Mouse (Mus musculus) MEL (cell line): ENCODE measurements around the gene Usp15. TPM values are rescaled to one million over a fixed set of nuclear protein-coding genes. Genes with fewer than 3 reads are reported as not detected.

ENCODE experiments used
- DNase-seq: peaks from one replicate; pipeline ENCODE4 v3.0.0; 2011; ENCODE audit warnings: low read depth, low spot score
- H3K27ac ChIP-seq: 2 replicates; pipeline ENCODE4 v1.5.1; 2012; ENCODE audit warnings: low read depth, mild to moderate bottlenecking, control low read depth, low read length, moderate library complexity; ENCODE audit not compliant: control insufficient read depth
- H3K27me3 ChIP-seq, 2 experiments: fragments of 150-350 bp in 1 of 2; sonication (generic) in 1 of 2; 2 replicates each; pipeline ENCODE4 v1.6.1; 2012; ENCODE audit warnings: low read length in 2 of 2, mild to moderate bottlenecking in 2 of 2, improper control_type of control experiment in 1 of 2, moderate library complexity in 1 of 2; ENCODE audit not compliant: insufficient read depth in 2 of 2, control insufficient read depth in 1 of 2
- H3K36me3 ChIP-seq, 2 experiments: 2 replicates each; pipeline ENCODE4 v1.6.1; 2012 to 2014; ENCODE audit warnings: low read length in 2 of 2, improper control_type of control experiment in 1 of 2, inconsistent platforms in 1 of 2, mild to moderate bottlenecking in 1 of 2; ENCODE audit not compliant: insufficient read depth in 2 of 2, control insufficient read depth in 1 of 2
- H3K4me1 ChIP-seq, 2 experiments: fragments of 150-350 bp in 1 of 2; sonication (generic) in 1 of 2; 2 replicates each; pipeline ENCODE4 v1.6.1; 2012; ENCODE audit warnings: low read length in 2 of 2, improper control_type of control experiment in 1 of 2, mild to moderate bottlenecking in 1 of 2; ENCODE audit not compliant: insufficient read depth in 2 of 2, control insufficient read depth in 1 of 2
- H3K4me3 ChIP-seq, 2 experiments: fragments of 150-350 bp in 1 of 2; sonication (generic) in 1 of 2; 2 replicates each; pipeline ENCODE4 v1.5.1; 2012; ENCODE audit warnings: low read depth in 2 of 2, low read length in 2 of 2, mild to moderate bottlenecking in 2 of 2, moderate library complexity in 2 of 2, control low read depth in 1 of 2, improper control_type of control experiment in 1 of 2; ENCODE audit not compliant: control insufficient read depth in 1 of 2, insufficient read depth in 1 of 2
- H3K79me2 ChIP-seq: 2 replicates; pipeline ENCODE4 v1.6.1; 2012; ENCODE audit warnings: mild to moderate bottlenecking, low read length, moderate library complexity; ENCODE audit not compliant: control insufficient read depth, poor library complexity, insufficient read depth
- H3K9ac ChIP-seq: 2 replicates; pipeline ENCODE4 v1.6.1; 2012; ENCODE audit warnings: low read depth, mild to moderate bottlenecking, control low read depth, low read length, moderate library complexity; ENCODE audit not compliant: control insufficient read depth, poor library complexity, severe bottlenecking
- H3K9me3 ChIP-seq: fragments of 150-350 bp; sonication (generic); replicated peaks from 2 replicates; pipeline ENCODE4 v1.6.1; 2012; ENCODE audit warnings: mild to moderate bottlenecking, low read length, improper control_type of control experiment, moderate library complexity; ENCODE audit not compliant: insufficient read depth
- BHLHE40 ChIP-seq: IDR thresholded peaks from 2 replicates; pipeline ENCODE4 v1.6.1; 2012; ENCODE audit warnings: low read depth, mild to moderate bottlenecking, inconsistent platforms, low read length, improper control_type of control experiment, borderline replicate concordance
- CHD1 ChIP-seq: IDR thresholded peaks from 2 replicates; pipeline ENCODE4 v1.6.1; 2012; ENCODE audit warnings: low read depth, mild to moderate bottlenecking, inconsistent platforms, low read length, improper control_type of control experiment
- CHD2 ChIP-seq: IDR thresholded peaks from 2 replicates; pipeline ENCODE4 v1.6.1; 2011; ENCODE audit warnings: low read length, improper control_type of control experiment
- CTCF ChIP-seq, 3 experiments: IDR thresholded peaks in 2 of 3; conservative IDR thresholded peaks in 1 of 3; 2 replicates each; pipeline ENCODE4 v1.5.1; 2011 to 2012; ENCODE audit warnings: low read length in 3 of 3, low read depth in 2 of 3, mild to moderate bottlenecking in 2 of 3, improper control_type of control experiment in 1 of 3, inconsistent platforms in 1 of 3, mixed read lengths in 1 of 3, moderate library complexity in 1 of 3; ENCODE audit not compliant: control insufficient read depth in 1 of 3, insufficient read depth in 1 of 3, poor library complexity in 1 of 3, severe bottlenecking in 1 of 3
- E2F4 ChIP-seq: IDR thresholded peaks from 2 replicates; pipeline ENCODE4 v1.6.1; 2011; ENCODE audit warnings: low read depth, low read length, improper control_type of control experiment, borderline replicate concordance
- EP300 ChIP-seq, 2 experiments: IDR thresholded peaks; 2 replicates each; pipeline ENCODE4 v1.6.1; 2011; ENCODE audit warnings: improper control_type of control experiment in 2 of 2, low read length in 2 of 2, low read depth in 1 of 2, mild to moderate bottlenecking in 1 of 2
- ETS1 ChIP-seq: IDR thresholded peaks from 2 replicates; pipeline ENCODE4 v1.6.1; 2012; ENCODE audit warnings: low read depth, mild to moderate bottlenecking, inconsistent platforms, low read length, improper control_type of control experiment, moderate library complexity
- KAT2A ChIP-seq: conservative IDR thresholded peaks from 2 replicates; pipeline ENCODE4 v1.6.1; 2012; ENCODE audit warnings: low read depth, low read length, improper control_type of control experiment, inconsistent platforms
- MAZ ChIP-seq: IDR thresholded peaks from 2 replicates; pipeline ENCODE4 v1.6.1; 2012; ENCODE audit warnings: low read depth, mild to moderate bottlenecking, inconsistent platforms, low read length, improper control_type of control experiment
- MEF2A ChIP-seq: IDR thresholded peaks from 2 replicates; pipeline ENCODE4 v1.6.1; 2014; ENCODE audit warnings: low read depth, mild to moderate bottlenecking, inconsistent platforms, low read length, improper control_type of control experiment; ENCODE audit not compliant: poor library complexity, insufficient replicate concordance, severe bottlenecking; ENCODE audit errors: extremely low read depth
- MXI1 ChIP-seq: IDR thresholded peaks from 2 replicates; pipeline ENCODE4 v1.6.1; 2011; ENCODE audit warnings: mild to moderate bottlenecking, low read depth, low read length, improper control_type of control experiment
- MYB ChIP-seq: IDR thresholded peaks from 2 replicates; pipeline ENCODE4 v1.6.1; 2011; ENCODE audit warnings: mild to moderate bottlenecking, low read depth, low read length, improper control_type of control experiment
- NELFE ChIP-seq: IDR thresholded peaks from 2 replicates; pipeline ENCODE4 v1.6.1; 2011; ENCODE audit warnings: low read depth, low read length, improper control_type of control experiment
- POLR2A ChIP-seq, 2 experiments: IDR thresholded peaks; 2 replicates each; pipeline ENCODE4 v1.6.1; 2011 to 2012; ENCODE audit warnings: low read length in 2 of 2, mild to moderate bottlenecking in 2 of 2, control low read depth in 1 of 2, improper control_type of control experiment in 1 of 2, low read depth in 1 of 2, moderate library complexity in 1 of 2; ENCODE audit not compliant: control insufficient read depth in 1 of 2, insufficient read depth in 1 of 2, poor library complexity in 1 of 2
- POLR2AphosphoS2 ChIP-seq: IDR thresholded peaks from 2 replicates; pipeline ENCODE4 v1.6.1; 2011; ENCODE audit warnings: low read length, improper control_type of control experiment
- POLR2AphosphoS5 ChIP-seq: IDR thresholded peaks from 2 replicates; pipeline ENCODE4 v1.6.1; 2012; ENCODE audit warnings: low read depth, borderline replicate concordance, mild to moderate bottlenecking, inconsistent platforms, low read length, moderate library complexity, mixed read lengths
- RCOR1 ChIP-seq: IDR thresholded peaks from 2 replicates; pipeline ENCODE4 v1.6.1; 2012; ENCODE audit warnings: low read depth, mild to moderate bottlenecking, inconsistent platforms, low read length, improper control_type of control experiment
- SIN3A ChIP-seq: IDR thresholded peaks from 2 replicates; pipeline ENCODE4 v1.6.1; 2012; ENCODE audit warnings: low read length, improper control_type of control experiment, inconsistent platforms
- SMC3 ChIP-seq: IDR thresholded peaks from 2 replicates; pipeline ENCODE4 v1.6.1; 2011; ENCODE audit warnings: low read depth, low read length, improper control_type of control experiment
- TAL1 ChIP-seq: IDR thresholded peaks from 2 replicates; pipeline ENCODE4 v1.6.1; 2012; ENCODE audit warnings: mild to moderate bottlenecking, inconsistent platforms, low read length, moderate library complexity, mixed read lengths
- TBP ChIP-seq: IDR thresholded peaks from 2 replicates; pipeline ENCODE4 v1.8.0; 2011; ENCODE audit warnings: low read depth, low read length, improper control_type of control experiment
- TCF12 ChIP-seq: IDR thresholded peaks from 2 replicates; pipeline ENCODE4 v1.6.1; 2014; ENCODE audit warnings: low read depth, mild to moderate bottlenecking, inconsistent platforms, low read length, improper control_type of control experiment, moderate library complexity
- UBTF ChIP-seq: IDR thresholded peaks from 2 replicates; pipeline ENCODE4 v1.6.1; 2012; ENCODE audit warnings: low read depth, mild to moderate bottlenecking, inconsistent platforms, low read length, improper control_type of control experiment, moderate library complexity, borderline replicate concordance; ENCODE audit not compliant: insufficient read depth
- USF2 ChIP-seq, 2 experiments: IDR thresholded peaks; 2 replicates each; pipeline ENCODE4 v1.6.1; 2011 to 2012; ENCODE audit warnings: improper control_type of control experiment in 2 of 2, low read length in 2 of 2, borderline replicate concordance in 1 of 2, inconsistent platforms in 1 of 2, low read depth in 1 of 2, mild to moderate bottlenecking in 1 of 2; ENCODE audit not compliant: insufficient read depth in 1 of 2
- ZC3H11A ChIP-seq: IDR thresholded peaks from 2 replicates; pipeline ENCODE4 v1.6.1; 2012; ENCODE audit warnings: low read depth, mild to moderate bottlenecking, inconsistent platforms, low read length, improper control_type of control experiment
- ZKSCAN1 ChIP-seq: IDR thresholded peaks from 2 replicates; pipeline ENCODE4 v1.6.1; 2012; ENCODE audit warnings: low read depth, mild to moderate bottlenecking, inconsistent platforms, low read length, improper control_type of control experiment, moderate library complexity
- ZMIZ1 ChIP-seq: IDR thresholded peaks from 2 replicates; pipeline ENCODE4 v1.6.1; 2012; ENCODE audit warnings: low read depth, mild to moderate bottlenecking, inconsistent platforms, low read length, improper control_type of control experiment, moderate library complexity
- ZNF384 ChIP-seq: IDR thresholded peaks from 2 replicates; pipeline ENCODE4 v1.6.1; 2012; ENCODE audit warnings: low read depth, mild to moderate bottlenecking, inconsistent platforms, low read length, improper control_type of control experiment
- polyA plus RNA-seq, 2 experiments: library from polyadenylated mRNA; stranded (reverse) in 1 of 2; unstranded in 1 of 2; fragments of >175 nt in 1 of 2; fragments of >200 nt in 1 of 2; gene quantifications; 2 replicates each; pipeline versions ENCODE4 v1.2.1 to v1.2.4; 2012; ENCODE audit warnings: low replicate concordance in 2 of 2, low read depth in 1 of 2; ENCODE audit not compliant: insufficient read length in 2 of 2, insufficient read depth in 1 of 2, missing spikeins in 1 of 2
- total RNA-seq: library from RNA; depleted of rRNA; stranded (reverse); fragments of 300-350 nt; gene quantifications from 2 replicates; pipeline ENCODE4 v1.2.3, GENCODE M21; 2012

Gene Usp15
- total and polyA plus RNA-seq, 3 experiments, result 98.2 to 150 (median 117) TPM

DNA sequence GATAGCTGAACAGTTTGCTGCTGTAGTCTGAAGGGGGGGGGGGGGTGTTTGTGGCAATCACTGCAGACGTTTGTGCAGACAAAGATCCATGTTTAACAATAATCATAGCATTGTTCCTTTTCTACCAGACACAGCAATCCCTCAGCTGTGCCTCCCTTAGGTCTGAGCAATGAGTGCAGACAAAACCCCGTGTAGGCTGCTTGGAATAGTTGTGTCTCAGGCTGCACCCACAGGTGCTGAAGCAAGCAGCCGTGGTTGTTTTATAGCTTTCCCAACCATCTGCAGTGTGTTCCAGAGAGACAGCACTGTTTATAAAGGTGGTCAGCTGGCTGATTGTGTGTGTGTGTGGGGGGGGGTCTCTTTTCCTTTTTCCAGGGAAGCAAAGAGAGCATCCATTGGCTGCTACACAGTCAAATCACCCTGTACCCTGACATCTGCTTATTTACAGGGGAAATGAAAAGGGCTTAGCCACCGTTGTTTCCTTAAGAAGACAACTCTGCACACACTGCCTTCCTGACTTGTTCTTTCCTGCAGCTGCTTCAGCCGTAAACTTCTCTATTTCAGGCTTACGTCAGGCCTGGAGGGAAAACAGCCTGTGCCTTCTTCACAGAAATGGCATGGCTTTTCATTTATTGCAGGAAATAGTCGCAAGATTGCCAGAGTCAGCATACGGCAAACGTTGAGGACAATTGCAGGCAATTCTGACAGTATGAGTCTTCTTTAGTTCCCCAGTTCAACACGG, 111.7 kb downstream of the Usp15 start:
- no peak overlapping the region for H3K4me3 ChIP-seq
- H3K27me3 ChIP-seq, result no peaks in the 10 kb centered on the region
- TF ChIP-seq TCF12 (no peak), POLR2A (IDR thresholded peaks at IDR 0.05; ENCODE audit: control insufficient read depth in 1 of 2, insufficient read depth in 1 of 2, low read depth in 1 of 2, low read length in 2 of 2, poor library complexity in 1 of 2) (no peak), KAT2A (no peak), POLR2AphosphoS5 (no peak), MYB (no peak), SMC3 (no peak), ZKSCAN1 (no peak), CTCF (IDR thresholded peaks at IDR 0.05 in 2 of 3, conservative IDR thresholded peaks at IDR 0.05 in 1 of 3; ENCODE audit: control insufficient read depth in 1 of 3, insufficient read depth in 1 of 3, low read depth in 2 of 3, low read length in 3 of 3, poor library complexity in 1 of 3, severe bottlenecking in 1 of 3) (no peak), MXI1 (no peak), NELFE (no peak), USF2 (IDR thresholded peaks at IDR 0.05; ENCODE audit: borderline replicate concordance in 1 of 2, insufficient read depth in 1 of 2, low read depth in 1 of 2, low read length in 2 of 2) (no peak), SIN3A (no peak), UBTF (no peak), MEF2A (no peak), EP300 (IDR thresholded peaks at IDR 0.05; ENCODE audit: low read depth in 1 of 2, low read length in 2 of 2) (no peak), ZNF384 (no peak), ETS1 (no peak), E2F4 (no peak), MAZ (no peak)
- H3K9me3 ChIP-seq, result no peaks in the 10 kb centered on the region
- H3K79me2 ChIP-seq, result no peaks in the 10 kb centered on the region
- H3K9ac ChIP-seq, result no peak overlapping the region
- DNase-seq, result no peak
- no peaks in the 10 kb centered on the region; a peak in 1 of 4 replicates for H3K4me1 ChIP-seq
- H3K27ac ChIP-seq, result no peak overlapping the region
- no peaks in the 10 kb centered on the region for H3K36me3 ChIP-seq

DNA sequence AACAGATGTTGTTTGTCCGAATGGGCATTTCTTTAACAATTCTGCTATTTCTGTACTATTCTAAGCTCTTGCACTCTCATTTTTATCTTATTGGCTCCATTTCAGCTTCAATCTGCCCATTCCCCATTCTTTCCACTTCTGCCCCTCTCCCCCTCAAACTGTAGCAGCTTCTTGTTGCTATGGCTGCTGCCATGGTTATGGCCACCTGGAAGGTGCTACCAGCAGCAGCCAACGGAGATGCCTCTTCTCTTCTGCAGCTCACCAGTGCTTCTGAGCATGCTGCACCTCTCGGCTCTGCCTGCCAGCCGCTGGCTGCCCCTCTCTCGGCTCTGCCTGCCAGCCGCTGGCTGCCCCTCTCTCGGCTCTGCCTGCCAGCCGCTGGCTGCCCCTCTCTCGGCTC, 112.5 kb downstream of the Usp15 start:
- no peaks in the 10 kb centered on the region for H3K9me3 ChIP-seq
- H3K4me3 ChIP-seq, result no peak overlapping the region
- no peaks in the 10 kb centered on the region; a peak in 1 of 4 replicates for H3K4me1 ChIP-seq
- no peaks in the 10 kb centered on the region for H3K79me2 ChIP-seq
- H3K27ac ChIP-seq, result no peak overlapping the region
- H3K36me3 ChIP-seq, result no peaks in the 10 kb centered on the region
- no peak for DNase-seq
- TF ChIP-seq SIN3A (no peak), CHD1 (no peak), ZMIZ1 (no peak), CHD2 (no peak), POLR2AphosphoS2 (no peak), ZC3H11A (no peak), SMC3 (no peak), RCOR1 (no peak), ZNF384 (no peak), TBP (no peak), MYB (no peak), POLR2A (IDR thresholded peaks at IDR 0.05; ENCODE audit: control insufficient read depth in 1 of 2, insufficient read depth in 1 of 2, low read depth in 1 of 2, low read length in 2 of 2, poor library complexity in 1 of 2) (no peak), KAT2A (no peak), TAL1 (no peak), EP300 (IDR thresholded peaks at IDR 0.05; ENCODE audit: low read depth in 1 of 2, low read length in 2 of 2) (no peak), BHLHE40 (no peak)
- TF ChIP-seq, all 39 proteins: peak for 0
- Histone ChIP-seq H3K9ac (no peak overlapping the region), H3K27me3 (no peaks in the 10 kb centered on the region; a peak in 1 of 4 replicates)
